Mouse (Mus musculus) kidney, adult 2 months (tissue): ENCODE measurements around the gene Pla2g1b. TPM values are rescaled to one million over a fixed set of nuclear protein-coding genes. Genes with fewer than 3 reads are reported as not detected.
A peak's percentile ranks its signal among the peaks of the same experiment; 100 is the strongest.

Experiments used
- DNase-seq: peaks from one replicate; pipeline ENCODE4 v3.0.0; 2021
- H3K27ac ChIP-seq: fragments of 200-500 bp; 2 replicates; pipeline ENCODE4 v1.5.1; 2012; ENCODE audit warnings: low read depth, low read length, control low read depth, inconsistent platforms; ENCODE audit not compliant: insufficient read depth
- H3K27me3 ChIP-seq: fragments of 200-500 bp; replicated peaks from 2 replicates; pipeline ENCODE4 v1.6.1; 2012; ENCODE audit warnings: mild to moderate bottlenecking, moderate library complexity, low read length, inconsistent platforms; ENCODE audit not compliant: control insufficient read depth, insufficient read depth
- H3K36me3 ChIP-seq: fragments of 200-500 bp; 2 replicates; pipeline ENCODE4 v1.6.1; 2012; ENCODE audit warnings: mild to moderate bottlenecking, moderate library complexity, low read length, inconsistent platforms; ENCODE audit not compliant: control insufficient read depth, insufficient read depth
- H3K4me1 ChIP-seq: fragments of 200-500 bp; 2 replicates; pipeline ENCODE4 v1.6.1; 2011; ENCODE audit warnings: low read length; ENCODE audit not compliant: control insufficient read depth, insufficient read depth
- H3K4me3 ChIP-seq: fragments of 200-500 bp; 2 replicates; pipeline ENCODE4 v1.5.1; 2011; ENCODE audit warnings: mild to moderate bottlenecking, low read depth, low read length, control low read depth; ENCODE audit not compliant: insufficient read depth
- CTCF ChIP-seq: fragments of 200-500 bp; conservative IDR thresholded peaks from 2 replicates; pipeline ENCODE4 v1.5.1; 2011; ENCODE audit warnings: low read depth, mild to moderate bottlenecking, control low read depth, low read length, moderate library complexity, mixed read lengths; ENCODE audit not compliant: insufficient read depth, insufficient read length
- POLR2A ChIP-seq: fragments of 200-500 bp; IDR thresholded peaks from one replicate; pipeline ENCODE4 v1.6.1; 2011; ENCODE audit warnings: low read depth, low read length, control low read depth
- WGBS: fragments of 180-500 bp; shearing (Covaris S2); methylation state at CpG from one replicate; pipeline ENCODE4 v1.1.7; 2018; 5-methylcytosine and 5-hydroxymethylcytosine counted together
- polyA plus RNA-seq: library from polyadenylated mRNA; depleted of rRNA; stranded (reverse); fragments of >200 nt; gene quantifications from 2 replicates; pipeline ENCODE4 v1.2.3, GENCODE M21; 2012

Gene Pla2g1b
- polyA plus RNA-seq, 1 experiment, result 0.74 TPM

- Histone ChIP-seq H3K4me1 (no peaks in the 10 kb centered on the region), H3K4me3 (no peak overlapping the region), H3K27ac (no peak overlapping the region), H3K36me3 (no peaks in the 10 kb centered on the region), H3K27me3 (no peaks in the 10 kb centered on the region)
- WGBS, result 49% methylated on average over 6 of the region's 6 CpGs
- no peak for TF ChIP-seq CTCF
- TF ChIP-seq POLR2A, result no peak
- peak; percentile 55 for DNase-seq
Observed at GRCm38 (mm10) chr5:115469791-115470190, 3.7 kb downstream of the Pla2g1b start.

- Histone ChIP-seq H3K4me1 (0 out of 2 replicates have a peak, but pooled peaks cover under 1% of the 10 kb centered on the region), H3K4me3 (no peak overlapping the region), H3K36me3 (no peaks in the 10 kb centered on the region), H3K27ac (no peak overlapping the region), H3K27me3 (no peaks in the 10 kb centered on the region)
- WGBS, result 30% methylated on average over 20 of the region's 20 CpGs
- TF ChIP-seq CTCF (peak; percentile 81), POLR2A (no peak)
- DNase-seq, result peak; percentile 54
Observed at GRCm38 (mm10) chr5:115470766-115471531, 4.9 kb downstream of the Pla2g1b start.

DNA sequence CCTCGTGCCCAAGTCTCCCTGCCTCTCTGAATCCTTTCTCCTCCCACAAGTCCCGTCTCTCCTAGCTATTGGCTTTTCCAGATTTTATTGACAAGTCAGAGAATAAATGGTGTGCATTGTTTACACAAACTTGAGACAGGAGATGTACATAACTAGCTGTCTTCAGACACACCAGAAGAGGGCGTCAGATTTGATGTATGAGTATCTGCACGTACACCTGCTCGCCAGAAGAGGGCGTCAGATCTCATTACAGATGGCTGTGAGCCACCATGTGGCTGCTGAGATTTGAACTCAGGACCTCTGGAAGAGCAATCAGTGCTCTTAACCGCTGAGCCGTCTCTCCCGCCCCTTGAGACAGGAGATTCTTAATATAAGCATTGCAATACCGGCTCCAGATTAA lies 7.1 kb downstream of the Pla2g1b start:
- H3K27ac ChIP-seq, result no peak overlapping the region
- no peaks in the 10 kb centered on the region for H3K36me3 ChIP-seq
- no peak for DNase-seq
- no peak overlapping the region for H3K4me3 ChIP-seq
- H3K4me1 ChIP-seq, result 0 out of 2 replicates have a peak, but pooled peaks cover 3% of the 10 kb centered on the region
- no peak for TF ChIP-seq POLR2A
- 0 out of 2 replicates have a peak, but pooled peaks have one; percentile 11 for TF ChIP-seq CTCF
- no peaks in the 10 kb centered on the region for H3K27me3 ChIP-seq
- WGBS, result 74% methylated on average over 10 of the region's 10 CpGs

DNA sequence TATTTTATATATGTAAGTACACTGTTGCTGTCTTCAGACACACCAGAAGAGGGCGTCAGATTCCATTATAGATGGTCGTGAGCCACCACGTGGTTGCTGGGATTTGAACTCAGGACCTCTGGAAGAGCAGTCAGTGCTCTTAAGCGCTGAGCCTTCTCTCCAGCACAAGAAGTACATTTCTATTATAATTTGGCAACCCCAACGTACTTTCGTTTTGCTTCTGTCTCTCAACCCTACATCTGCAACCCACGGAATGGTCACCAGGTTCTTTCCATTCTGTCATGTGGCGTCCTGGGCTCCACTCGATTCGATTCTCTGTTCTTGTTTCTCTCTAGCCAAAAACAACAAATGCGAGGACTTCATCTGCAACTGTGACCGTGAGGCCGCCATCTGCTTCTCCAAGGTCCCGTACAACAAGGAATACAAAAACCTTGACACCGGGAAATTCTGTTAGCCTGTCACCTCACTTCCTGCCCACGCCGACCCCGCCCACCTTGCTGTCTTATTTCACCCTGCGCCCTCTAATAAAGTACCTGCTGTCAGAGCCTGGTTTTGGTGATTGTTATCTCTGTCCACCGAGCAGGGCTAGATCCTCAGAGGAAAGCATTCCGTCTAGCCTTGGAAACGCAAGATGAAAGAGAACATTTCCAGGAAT lies 8.2 kb downstream of the Pla2g1b start:
- H3K4me1 ChIP-seq, result 0 out of 2 replicates have a peak, but pooled peaks cover 3% of the 10 kb centered on the region
- H3K4me3 ChIP-seq, result peak overlapping the region; percentile 28
- WGBS, result 58% methylated on average over 22 of the region's 22 CpGs
- no peaks in the 10 kb centered on the region for H3K27me3 ChIP-seq
- no peak overlapping the region for H3K27ac ChIP-seq
- H3K36me3 ChIP-seq, result no peaks in the 10 kb centered on the region
- TF ChIP-seq POLR2A (no peak), CTCF (no peak)
- DNase-seq, result no peak

DNA sequence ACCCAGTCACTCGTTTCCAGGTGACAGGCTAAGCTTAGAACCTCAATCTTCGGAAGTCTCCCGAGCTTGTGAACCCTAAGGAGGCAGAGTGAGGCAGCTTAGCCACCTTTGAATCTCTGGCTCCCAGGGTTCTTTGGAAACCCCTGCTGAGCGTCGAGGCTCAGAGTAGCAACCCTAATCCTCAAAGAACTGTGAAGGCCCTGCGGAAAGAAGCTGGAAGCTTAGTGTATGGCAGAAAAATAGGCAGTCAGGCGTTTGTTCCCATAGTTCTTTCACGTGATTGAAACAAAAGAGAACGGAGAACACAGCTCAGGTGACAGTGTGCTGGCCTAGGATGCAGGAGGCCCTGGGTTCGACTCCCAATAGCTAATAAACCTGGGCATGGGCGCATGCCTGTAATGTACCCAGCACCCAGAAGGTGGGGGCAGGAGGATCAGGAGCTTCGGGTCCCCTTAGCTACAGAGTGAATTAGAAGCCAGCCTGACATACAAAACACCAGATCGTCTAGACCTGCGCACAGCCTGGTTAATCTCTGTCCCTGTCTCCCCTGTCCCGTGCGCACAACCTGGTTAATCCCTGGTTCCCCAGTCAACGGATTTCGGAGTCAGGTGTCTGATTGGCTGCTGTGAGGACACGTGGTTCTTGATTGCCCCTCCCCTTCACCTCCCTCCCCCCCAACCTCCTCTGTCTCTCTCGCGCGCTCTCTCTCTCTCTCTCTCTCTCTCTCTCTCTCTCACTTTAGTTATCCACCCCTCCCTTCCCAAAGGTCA lies 9.5 kb downstream of the Pla2g1b start:
- DNase-seq, result peak; percentile 82
- TF ChIP-seq CTCF (no peak), POLR2A (no peak)
- Histone ChIP-seq H3K4me3 (peak overlapping the region; percentile 38), H3K27me3 (no peaks in the 10 kb centered on the region), H3K27ac (no peak overlapping the region), H3K36me3 (no peaks in the 10 kb centered on the region; the same call in 1 of the 2 replicates), H3K4me1 (0 out of 2 replicates have a peak, but pooled peaks cover 3% of the 10 kb centered on the region)
- 23% methylated on average over 22 of the region's 22 CpGs for WGBS

GRCm38 (mm10) chr5:115476107-115476727 lies 10.2 kb downstream of the Pla2g1b start:
- H3K4me1 ChIP-seq, result 0 out of 2 replicates have a peak, but pooled peaks cover 3% of the 10 kb centered on the region
- 39% methylated on average over 12 of the region's 12 CpGs for WGBS
- no peaks in the 10 kb centered on the region for H3K27me3 ChIP-seq
- H3K36me3 ChIP-seq, result no peaks in the 10 kb centered on the region; the same call in 1 of the 2 replicates
- no peak for DNase-seq
- no peak overlapping the region for H3K27ac ChIP-seq
- peak overlapping the region; percentile 38; the same call in 1 of the 2 replicates for H3K4me3 ChIP-seq
- TF ChIP-seq CTCF (no peak), POLR2A (no peak)
